Mouse (Mus musculus) spleen, adult 2 months (tissue): Measurements from ENCODE around the gene Apon.
"Not testable (repeated sequence)": the region's sequence is repeated elsewhere in the genome, so short reads cannot be mapped to it uniquely, and the experiment has no call there.

Source experiments
- CTCF ChIP-seq: fragments of 200-500 bp; IDR thresholded peaks from 2 replicates; pipeline ENCODE4 v1.5.1; 2011; ENCODE audit warnings: mild to moderate bottlenecking, inconsistent platforms; ENCODE audit not compliant: insufficient read depth, insufficient read length, insufficient replicate concordance; ENCODE audit errors: extremely low read depth
- POLR2A ChIP-seq: fragments of 200-500 bp; IDR thresholded peaks from 2 replicates; pipeline ENCODE4 v1.6.1; 2011; ENCODE audit warnings: low read depth, low read length, inconsistent platforms

GRCm38 (mm10) chr10:128272819-128273439 is 19.0 kb downstream of the Apon start:
- not testable (repeated sequence) for TF ChIP-seq POLR2A, CTCF
